Mouse (Mus musculus): Measurements from ENCODE around the gene Klhl34.

The Klhl34 gene

GRCm38 (mm10) chrX:157818207-157818920, at the start of gene Klhl34:
Klhl34 (plus strand) TSS chrX:157818435.
- CTCF ChIA-PET = interaction anchor here in 2 of 4 experiments (0.8 to 1.0 kb wide), 2 partner anchors 86 kb away, joined by 3 to 6 read pairs; no protein-coding TSS in a partner anchor
- POLR2A ChIA-PET = interaction anchor here in 2 of 4 experiments (0.6 to 1.0 kb wide), 2 partner anchors 10 to 63 kb away, joined by 3 read pairs; no protein-coding TSS in a partner anchor

DNA sequence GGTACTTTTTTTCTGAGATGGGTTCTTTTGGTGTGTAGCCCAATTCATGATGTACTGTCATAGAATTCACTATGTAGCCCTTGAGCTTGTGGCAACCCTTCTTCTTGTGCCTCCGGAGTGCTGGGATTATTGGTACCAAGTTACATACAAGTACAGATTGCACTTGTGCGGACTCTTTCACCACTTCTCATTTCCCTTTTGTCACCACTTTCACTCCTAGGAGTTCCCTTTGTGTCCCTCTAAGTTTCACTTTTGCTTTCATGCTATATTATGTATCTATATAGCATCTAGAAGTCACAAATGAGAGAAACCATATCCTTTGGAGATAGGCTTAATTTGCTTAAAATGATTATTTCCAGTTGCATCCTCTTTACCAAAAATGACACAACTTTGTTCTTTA, 16.6 kb upstream of the Klhl34 start:
- ChIA-PET CTCF (interaction anchor here in 1 of 4 experiments (0.6 kb wide), 1 partner anchor 494 kb away, joined by 4 read pairs; no protein-coding TSS in a partner anchor), POLR2A (interaction anchor here in 1 of 4 experiments (0.7 kb wide), 1 partner anchor 749 kb away, joined by 4 read pairs; no protein-coding TSS in a partner anchor)

GRCm38 (mm10) chrX:157809721-157810120, 8.5 kb upstream of the Klhl34 start:
- CTCF ChIA-PET = no interaction called here
- POLR2A ChIA-PET = interaction anchor here in 1 of 4 experiments (0.9 kb wide), 1 partner anchor 64 kb away, joined by 3 read pairs; no protein-coding TSS in a partner anchor

- CTCF ChIA-PET = interaction anchor here in 3 of 4 experiments (0.6 to 1.0 kb wide), 3 partner anchors 66 to 86 kb away, joined by 3 read pairs; no protein-coding TSS in a partner anchor
- POLR2A ChIA-PET = interaction anchor here in 3 of 4 experiments (0.6 to 1.2 kb wide), 3 partner anchors 9 to 63 kb away, joined by 3 read pairs; no protein-coding TSS in a partner anchor
Measured at GRCm38 (mm10) chrX:157817571-157818206, 546 bp upstream of the Klhl34 start.

GRCm38 (mm10) chrX:157818921-157819260, 656 bp downstream of the Klhl34 start:
- POLR2A ChIA-PET = no interaction called here
- CTCF ChIA-PET = interaction anchor here in 1 of 4 experiments (0.8 kb wide), 1 partner anchor 87 kb away, joined by 6 read pairs; no protein-coding TSS in a partner anchor

- POLR2A ChIA-PET = no interaction called here
- CTCF ChIA-PET = no interaction called here
Measured at GRCm38 (mm10) chrX:157829983-157830382, 11.7 kb downstream of the Klhl34 start.

Data from embryonic stem cell, embryonic (primary cell).